Mouse (Mus musculus): Measurements from ENCODE around the gene Fstl1.

Fstl1 gene

GRCm38 (mm10) chr16:37824778-37825505, 48.3 kb downstream of the Fstl1 start:
- no peak for DNase-seq

- DNase-seq = no peak
Measured at GRCm38 (mm10) chr16:37826286-37826685, 49.6 kb downstream of the Fstl1 start.

- no peak for DNase-seq
Measured at GRCm38 (mm10) chr16:37831041-37831440, 54.4 kb downstream of the Fstl1 start.

GRCm38 (mm10) chr16:37837571-37837970, 60.9 kb downstream of the Fstl1 start:
- DNase-seq = no peak

GRCm38 (mm10) chr16:37842439-37842838, 65.8 kb downstream of the Fstl1 start:
- no peak for DNase-seq

GRCm38 (mm10) chr16:37843740-37844139, 67.1 kb downstream of the Fstl1 start:
- DNase-seq = no peak

- no peak for DNase-seq
Measured at GRCm38 (mm10) chr16:37845202-37845925, 68.7 kb downstream of the Fstl1 start.

GRCm38 (mm10) chr16:37847081-37847480, 70.4 kb downstream of the Fstl1 start:
- DNase-seq = no peak

- no peak for DNase-seq
Measured at GRCm38 (mm10) chr16:37851366-37851765, 74.7 kb downstream of the Fstl1 start.

- DNase-seq = no peak
Measured at GRCm38 (mm10) chr16:37853279-37853678, 76.6 kb downstream of the Fstl1 start.

GRCm38 (mm10) chr16:37854054-37854453, 77.4 kb downstream of the Fstl1 start:
- no peak for DNase-seq

GRCm38 (mm10) chr16:37854593-37854992, 77.9 kb downstream of the Fstl1 start:
- DNase-seq = no peak

GRCm38 (mm10) chr16:37855583-37855982, 78.9 kb downstream of the Fstl1 start:
- DNase-seq = no peak

- DNase-seq = no peak
Measured at GRCm38 (mm10) chr16:37856327-37856726, 79.7 kb downstream of the Fstl1 start.

GRCm38 (mm10) chr16:37857495-37857894, 80.8 kb downstream of the Fstl1 start:
- DNase-seq = no peak

- no peak for DNase-seq
Measured at GRCm38 (mm10) chr16:37860213-37860612, 83.5 kb downstream of the Fstl1 start.

GRCm38 (mm10) chr16:37861029-37861428, 84.4 kb downstream of the Fstl1 start, which contains the start of gene Gm36028:
Gm36028 (minus strand) TSS chr16:37861146.
- DNase-seq = no peak

- DNase-seq = no peak
Measured at GRCm38 (mm10) chr16:37863876-37864275, 87.2 kb downstream of the Fstl1 start.

- no peak for DNase-seq
Measured at GRCm38 (mm10) chr16:37865841-37866240, 89.2 kb downstream of the Fstl1 start.

GRCm38 (mm10) chr16:37867791-37868505, 91.3 kb downstream of the Fstl1 start, which contains the start of gene Lrrc58:
Lrrc58 (plus strand) TSS chr16:37868389.
- peak; percentile 92 for DNase-seq

GRCm38 (mm10) chr16:37868506-37869469, 92.1 kb downstream of the Fstl1 start:
- DNase-seq = peak; percentile 63
